Mouse (Mus musculus): ENCODE data around the gene Myl9. TPM values are rescaled to one million over a fixed set of nuclear protein-coding genes. Genes with fewer than 3 reads are reported as not detected.
"Not testable (repeated sequence)": the region's sequence is repeated elsewhere in the genome, so short reads cannot be mapped to it uniquely, and the experiment has no call there.

Myl9 gene
- polyA plus RNA-seq, 1 experiment = 830 TPM

DNA sequence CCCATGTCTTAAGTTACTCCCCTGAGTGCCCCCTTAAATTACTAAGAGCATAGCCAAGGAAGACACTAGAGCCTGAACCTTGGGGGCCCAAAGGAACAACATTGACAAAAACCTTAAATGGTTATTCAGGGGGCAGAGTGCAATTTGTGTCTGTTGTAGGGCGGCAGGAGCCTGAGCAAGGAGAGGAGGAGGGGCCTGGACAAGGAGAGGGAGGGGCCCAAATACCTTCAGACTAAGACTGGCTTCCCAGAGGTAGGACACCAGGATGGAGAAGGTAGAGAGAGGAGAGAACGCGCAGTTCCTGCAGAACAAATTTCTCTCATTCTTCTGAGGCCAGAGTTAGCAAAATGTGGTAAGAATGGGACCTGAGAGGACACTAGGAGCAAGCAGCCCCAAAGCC, 40.2 kb downstream of the Myl9 start:
- TF ChIP-seq POLR2A (IDR thresholded peaks at IDR 0.05; ENCODE audit: low read depth, low read length) (no peak), CTCF (IDR thresholded peaks at IDR 0.05; ENCODE audit: borderline replicate concordance, insufficient read depth, low read length) (no peak)
- no peaks in the 10 kb centered on the region; the same call in 1 of the 2 replicates for H3K4me1 ChIP-seq (ENCODE audit: control insufficient read depth, insufficient read depth, low read length)
- no peak overlapping the region for H3K4me3 ChIP-seq (ENCODE audit: insufficient read depth, low read length)
- no peak overlapping the region for H3K27ac ChIP-seq (ENCODE audit: insufficient read depth, low read length)

GRCm38 (mm10) chr2:156816116-156816515, 40.9 kb downstream of the Myl9 start:
- no peak overlapping the region for H3K4me3 ChIP-seq (ENCODE audit: insufficient read depth, low read length)
- TF ChIP-seq POLR2A (IDR thresholded peaks at IDR 0.05; ENCODE audit: low read depth, low read length) (no peak), CTCF (IDR thresholded peaks at IDR 0.05; ENCODE audit: borderline replicate concordance, insufficient read depth, low read length) (no peak)
- H3K27ac ChIP-seq (ENCODE audit: insufficient read depth, low read length) = no peak overlapping the region
- no peaks in the 10 kb centered on the region; the same call in 1 of the 2 replicates for H3K4me1 ChIP-seq (ENCODE audit: control insufficient read depth, insufficient read depth, low read length)

DNA sequence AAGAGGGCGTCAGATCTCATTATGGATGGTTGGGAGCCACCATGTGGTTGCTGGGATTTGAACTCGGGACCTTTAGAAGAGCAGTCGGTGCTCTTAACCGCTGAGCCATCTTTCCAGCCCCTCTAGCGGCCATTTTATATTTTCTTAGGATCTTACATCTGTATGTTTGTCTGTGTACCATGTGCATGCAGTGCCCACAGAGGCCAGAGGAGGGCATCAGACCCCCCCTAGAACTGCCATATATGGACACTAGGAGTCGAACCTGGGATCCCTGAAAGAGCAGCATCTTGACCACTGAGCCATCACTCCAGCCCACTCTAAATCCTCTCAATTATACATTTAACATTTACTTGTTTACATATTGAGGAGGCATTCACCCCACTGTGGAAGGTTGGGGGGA, 49.9 kb downstream of the Myl9 start:
- H3K4me3 ChIP-seq (ENCODE audit: insufficient read depth, low read length); H3K4me1 ChIP-seq (ENCODE audit: control insufficient read depth, insufficient read depth, low read length); H3K27ac ChIP-seq (ENCODE audit: insufficient read depth, low read length): not testable (repeated sequence)

Other genes with a start within 250 kb of the Myl9 start
- gene Aar2, start 227.8 kb upstream of the Myl9 start, polyA plus RNA-seq (2011; ENCODE audit: insufficient read length, low read depth, missing spikeins) = 13.3 and 14.1 TPM in 2 replicates
- gene Dlgap4, start 161.7 kb upstream of the Myl9 start, polyA plus RNA-seq (2011; ENCODE audit: insufficient read length, low read depth, missing spikeins) = 58.4 and 71.4 TPM in 2 replicates
- gene Tgif2, start 64.6 kb downstream of the Myl9 start, polyA plus RNA-seq (2011; ENCODE audit: insufficient read length, low read depth, missing spikeins) = 12.4 and 17.0 TPM in 2 replicates
- gene 4930518I15Rik, start 82.5 kb downstream of the Myl9 start, polyA plus RNA-seq (2011; ENCODE audit: insufficient read length, low read depth, missing spikeins) = 1.7 and 2.4 TPM in 2 replicates
- 125 and 156 TPM in 2 replicates for gene Rab5if, start 87.7 kb downstream of the Myl9 start, polyA plus RNA-seq (2011; ENCODE audit: insufficient read length, low read depth, missing spikeins)
- not detected in 2 replicates for gene Sla2, start 111.8 kb downstream of the Myl9 start, polyA plus RNA-seq (2011; ENCODE audit: insufficient read length, low read depth, missing spikeins)
- 51.3 and 63.6 TPM in 2 replicates for gene Ndrg3, start 216.6 kb downstream of the Myl9 start, polyA plus RNA-seq (2011; ENCODE audit: insufficient read length, low read depth, missing spikeins)
- 16.9 and 26.0 TPM in 2 replicates for gene Dsn1, start 231.7 kb downstream of the Myl9 start, polyA plus RNA-seq (2011; ENCODE audit: insufficient read length, low read depth, missing spikeins)

Data from embryonic fibroblast, embryonic 13.5 days (primary cell).